Mouse (Mus musculus) ovary, postnatal 10 days (tissue): ENCODE results near the gene Cc2d2b.
A peak's percentile ranks its signal among the peaks of the same experiment; 100 is the strongest.

Experiments used
- DNase-seq: peaks from one replicate; pipeline ENCODE4 v3.0.0; 2022; ENCODE audit warnings: low spot score

Gene Cc2d2b

DNA sequence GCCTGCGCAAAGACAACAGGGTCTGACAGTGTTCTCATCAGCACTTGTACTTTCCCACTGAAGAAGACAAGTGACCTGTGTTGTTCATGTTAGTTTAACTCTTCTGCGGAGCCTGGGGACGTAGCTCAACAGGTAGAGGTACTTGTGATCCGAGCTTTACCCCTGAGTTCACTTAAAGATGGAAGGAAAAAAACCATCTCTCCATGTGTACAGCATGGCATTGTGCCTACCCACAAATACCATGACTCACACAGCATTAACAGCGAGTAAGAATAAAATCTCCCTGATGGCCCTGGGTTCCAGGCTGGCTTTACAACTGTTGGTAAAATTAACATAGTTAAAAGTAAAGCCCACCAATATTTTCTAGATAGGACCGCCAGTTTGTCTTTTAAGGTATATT, 85.9 kb downstream of the Cc2d2b start:
- no peak for DNase-seq

DNA sequence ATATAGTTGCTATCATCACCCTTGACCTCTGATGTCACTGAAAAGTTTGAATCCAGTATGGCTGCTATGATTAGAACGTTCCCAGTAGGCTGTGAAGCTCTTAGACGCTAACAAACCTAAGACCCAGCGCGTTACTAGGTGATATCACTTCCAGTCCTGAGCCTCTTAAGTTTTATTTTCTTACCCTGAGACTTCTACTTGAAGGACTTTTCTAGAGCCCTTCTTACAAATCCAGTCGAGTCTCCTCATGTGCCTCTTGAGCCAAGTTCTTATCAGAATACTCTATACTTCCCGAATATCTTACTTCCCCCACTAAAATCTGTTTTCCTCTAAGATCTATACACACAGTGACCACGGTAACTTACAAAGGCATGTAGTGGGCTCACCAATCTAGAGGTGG, 89.7 kb downstream of the Cc2d2b start:
- DNase-seq, result no peak

DNA sequence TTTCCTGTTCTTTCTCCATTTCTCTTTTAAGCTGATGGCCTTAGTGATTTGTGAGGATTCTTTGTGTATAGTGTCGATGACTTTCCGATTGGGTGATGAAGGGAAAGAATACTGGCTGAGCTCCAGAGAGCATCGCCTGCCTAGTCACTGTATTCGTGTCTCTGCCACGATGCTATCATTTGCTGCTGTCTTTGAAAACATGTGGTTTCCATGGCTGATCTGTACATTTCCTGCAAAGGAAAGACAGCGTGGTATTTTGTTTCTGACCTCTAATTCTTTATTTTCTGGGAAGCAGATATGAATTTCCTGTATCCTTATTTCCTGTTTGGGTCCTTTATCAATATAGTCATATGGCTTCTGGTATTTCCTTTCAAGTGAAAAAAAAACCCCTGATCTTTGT, 91.8 kb downstream of the Cc2d2b start:
- no peak for DNase-seq

- DNase-seq, result no peak
These were observed 92.5 kb downstream of the Cc2d2b start for GRCm38 (mm10) chr19:40841083-40841482.

- DNase-seq, result no peak
These were observed 93.0 kb downstream of the Cc2d2b start for GRCm38 (mm10) chr19:40841593-40841992.

DNA sequence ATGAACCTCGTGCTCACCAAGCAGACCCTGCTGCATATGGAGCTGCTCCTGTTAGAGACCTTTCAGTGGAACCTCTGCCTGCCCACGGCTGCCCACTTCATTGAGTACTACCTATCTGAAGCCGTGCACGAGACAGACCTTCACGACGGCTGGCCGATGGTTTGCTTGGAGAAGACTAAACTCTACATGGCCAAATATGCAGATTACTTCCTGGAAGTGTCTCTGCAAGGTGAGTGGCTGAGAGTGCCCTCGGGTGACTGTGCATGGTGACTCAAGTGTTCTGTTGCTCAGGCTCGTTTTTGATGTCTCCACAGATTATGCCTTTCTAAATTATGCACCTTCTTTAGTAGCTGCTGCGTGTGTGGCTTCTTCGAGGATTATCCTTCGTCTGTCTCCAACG, 96.2 kb downstream of the Cc2d2b start:
- no peak for DNase-seq

GRCm38 (mm10) chr19:40849391-40849790, 100.8 kb downstream of the Cc2d2b start:
- no peak for DNase-seq

- no peak for DNase-seq
These were observed 111.0 kb downstream of the Cc2d2b start for GRCm38 (mm10) chr19:40859555-40859954.

GRCm38 (mm10) chr19:40868284-40868683, 119.7 kb downstream of the Cc2d2b start:
- DNase-seq, result no peak

- no peak for DNase-seq
These were observed 121.0 kb downstream of the Cc2d2b start for GRCm38 (mm10) chr19:40869425-40870105.

GRCm38 (mm10) chr19:40872955-40873665, 124.6 kb downstream of the Cc2d2b start:
- DNase-seq, result peak; percentile 53
